Mouse (Mus musculus) kidney, postnatal 25 days (tissue): ENCODE measurements around the gene Zfp462.
"Not testable (repeated sequence)": the region's sequence is repeated elsewhere in the genome, so short reads cannot be mapped to it uniquely, and the experiment has no call there.

Experiments
- DNase-seq, 2 experiments: peaks; one replicate each; pipeline ENCODE4 v3.0.0; 2021; ENCODE audit warnings: mixed read lengths in 2 of 2

The Zfp462 gene

DNA sequence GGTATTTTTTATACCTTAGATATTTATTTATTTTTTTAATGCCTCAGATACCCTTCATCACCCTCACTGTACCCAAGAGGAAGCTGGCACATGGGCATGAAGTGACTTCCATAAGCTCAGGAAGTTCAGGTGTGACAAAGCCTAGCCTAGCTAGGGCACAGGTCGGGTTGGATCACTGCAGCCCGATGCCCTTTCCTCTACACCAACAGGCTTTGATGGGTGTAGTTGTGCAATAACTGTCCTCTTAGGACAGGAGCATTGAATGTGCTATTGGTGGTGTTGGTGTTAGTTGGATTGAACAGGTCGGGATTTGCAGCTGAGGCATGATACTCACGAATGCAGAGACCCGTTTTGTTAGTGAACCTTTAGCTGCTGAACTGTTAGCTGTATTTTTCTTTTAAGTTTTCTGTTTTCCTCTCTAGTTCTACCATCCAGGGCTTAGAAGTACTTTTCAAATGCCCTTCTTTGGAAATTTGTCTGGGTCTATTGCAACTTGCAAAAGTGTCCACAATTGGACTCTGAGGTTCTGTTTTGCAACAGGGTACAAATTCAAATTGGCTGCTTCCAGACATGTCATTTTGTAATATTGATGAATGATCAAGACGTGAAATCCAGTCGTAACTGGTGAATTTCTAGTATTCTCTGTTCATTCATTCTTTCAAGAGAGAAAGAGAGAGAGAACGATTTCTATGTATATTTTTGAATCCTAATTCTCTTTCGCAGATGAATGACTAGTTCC, 9.0 kb downstream of the Zfp462 start:
- no peak for DNase-seq

DNA sequence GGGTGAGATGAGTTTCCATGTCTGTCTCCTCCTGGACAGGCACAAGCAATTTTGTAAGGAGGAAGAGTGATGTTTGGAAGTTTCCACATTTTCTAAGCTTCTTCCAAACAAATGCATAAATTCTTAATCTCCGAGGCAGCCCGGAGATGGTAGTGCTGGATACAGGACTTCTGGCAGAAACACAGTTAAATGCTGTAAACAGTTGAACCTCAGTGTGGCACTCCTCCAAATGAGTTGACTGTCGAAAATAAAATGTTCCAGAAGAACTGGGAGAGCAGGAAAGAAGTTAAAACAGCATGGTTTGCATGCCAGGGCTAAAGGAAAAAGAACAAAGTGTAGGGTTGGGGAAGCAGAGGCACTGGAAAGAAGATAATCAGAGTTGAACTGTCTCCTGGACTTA, 9.6 kb downstream of the Zfp462 start:
- no peak for DNase-seq

DNA sequence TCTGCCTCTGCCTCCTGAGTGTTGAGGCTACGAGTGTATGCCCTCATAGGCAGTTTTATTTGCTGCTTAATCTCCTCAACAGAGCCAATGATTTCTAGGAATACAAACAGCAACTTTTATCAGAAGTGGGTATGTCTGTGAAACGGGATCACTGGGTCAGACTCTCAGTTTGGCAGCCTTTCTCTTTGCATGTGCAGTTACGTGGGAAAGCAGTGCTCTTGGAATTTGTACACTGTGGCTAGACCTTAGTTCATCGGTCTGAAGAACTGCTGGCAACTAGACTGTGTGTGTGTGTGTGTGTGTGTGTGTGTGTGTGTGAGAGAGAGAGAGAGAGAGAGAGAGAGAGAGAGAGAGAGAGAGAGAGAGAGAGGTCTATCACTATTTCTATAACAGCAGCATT, 15.9 kb downstream of the Zfp462 start:
- DNase-seq, result peak in 1 of 2 experiments; percentile 48

DNA sequence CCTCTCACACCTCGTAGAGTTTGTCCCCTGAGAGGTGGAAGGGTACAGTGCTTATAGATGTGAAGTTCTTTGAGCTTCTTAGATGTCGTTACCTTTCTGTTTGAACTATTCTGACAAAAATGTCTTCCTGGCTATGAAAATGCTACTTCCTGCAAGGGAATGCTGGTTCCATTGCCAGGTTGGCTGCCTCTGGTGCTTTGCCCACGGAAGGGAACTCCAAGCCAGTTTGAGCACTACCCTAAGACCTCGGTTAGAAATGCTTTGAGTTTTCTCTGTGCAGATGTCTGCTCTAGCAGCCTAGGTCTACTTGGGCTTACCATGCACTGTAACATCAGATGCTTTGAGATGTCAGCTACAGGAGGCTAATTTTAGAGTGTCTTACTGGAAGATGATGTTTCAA, 17.3 kb downstream of the Zfp462 start:
- DNase-seq, result no peak

DNA sequence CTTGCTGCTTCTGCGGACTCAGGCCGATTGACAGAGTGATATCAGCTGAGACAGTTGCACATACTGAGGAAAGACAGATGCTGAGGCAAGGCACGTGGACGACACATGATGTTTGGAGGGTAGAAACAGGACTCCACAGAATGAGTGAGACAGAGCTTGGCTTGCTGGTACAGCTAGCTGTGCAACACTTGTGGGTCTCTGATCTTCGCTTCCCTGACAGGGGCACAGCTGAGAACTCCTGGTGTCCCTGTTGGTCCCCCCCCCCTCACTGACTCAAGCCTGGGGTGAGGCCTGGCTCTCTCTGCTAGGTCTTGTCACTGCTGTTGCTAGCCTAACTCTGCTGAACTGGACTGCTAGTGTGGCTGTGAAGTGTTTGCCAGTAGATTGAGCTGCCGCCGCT, 18.7 kb downstream of the Zfp462 start:
- DNase-seq, result no peak

DNA sequence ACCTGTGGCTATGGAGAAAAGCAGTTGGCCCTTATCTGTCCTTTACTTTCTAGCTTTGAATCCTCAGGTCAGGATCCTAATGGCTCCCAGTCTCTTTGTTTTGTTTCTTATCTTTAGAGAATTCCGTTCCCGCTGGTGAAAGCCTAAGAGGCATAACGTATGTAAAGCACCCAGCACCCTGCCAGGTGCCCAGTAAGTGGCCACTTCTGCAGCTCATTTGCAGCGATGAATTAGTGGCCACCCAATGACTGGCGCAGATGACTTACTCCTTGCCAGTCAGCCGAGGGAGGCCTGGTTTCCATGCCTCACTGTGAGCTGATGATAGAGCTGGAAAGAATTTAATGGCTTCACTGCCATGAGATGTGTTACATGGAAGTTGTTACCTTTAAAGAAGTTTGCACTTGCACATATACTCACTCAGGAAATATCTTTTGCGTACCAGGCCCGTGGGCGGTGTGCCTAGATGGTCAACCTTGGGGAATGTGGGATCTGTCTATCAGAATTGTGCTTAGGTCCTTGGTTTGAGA, 20.4 kb downstream of the Zfp462 start:
- DNase-seq, result no peak

DNA sequence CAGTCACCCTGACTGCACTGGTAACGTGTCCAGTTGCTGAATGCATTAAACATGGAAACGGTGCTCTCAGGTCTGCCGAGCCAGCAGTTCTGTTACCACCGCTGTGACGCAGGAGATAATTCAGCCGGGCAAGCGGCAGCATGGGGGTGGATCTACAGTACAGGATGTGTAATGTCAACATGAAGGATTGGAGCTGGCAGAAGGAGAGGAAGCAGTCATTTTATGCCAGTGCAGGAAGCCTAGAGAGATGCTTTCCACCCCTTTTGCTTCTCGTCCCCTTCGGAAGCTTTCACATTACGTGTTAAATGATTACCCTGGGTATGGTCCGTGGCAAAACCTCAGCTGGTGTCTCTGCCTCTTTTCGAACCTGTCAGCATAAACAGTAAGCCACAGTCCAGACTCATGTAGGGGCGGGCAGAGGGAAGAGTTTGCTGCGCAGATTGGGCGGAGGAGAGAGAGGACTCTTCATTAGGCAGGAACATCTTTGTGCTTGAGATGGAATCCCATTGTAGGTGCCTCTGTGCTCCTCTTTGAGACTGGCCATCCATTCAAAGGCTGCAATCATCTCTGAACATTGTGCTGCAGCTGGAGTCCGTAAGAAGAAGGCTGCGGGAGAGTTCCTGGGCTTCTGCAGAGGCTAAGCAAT, 21.4 kb downstream of the Zfp462 start:
- peak; percentile 79 to 89 for DNase-seq

DNA sequence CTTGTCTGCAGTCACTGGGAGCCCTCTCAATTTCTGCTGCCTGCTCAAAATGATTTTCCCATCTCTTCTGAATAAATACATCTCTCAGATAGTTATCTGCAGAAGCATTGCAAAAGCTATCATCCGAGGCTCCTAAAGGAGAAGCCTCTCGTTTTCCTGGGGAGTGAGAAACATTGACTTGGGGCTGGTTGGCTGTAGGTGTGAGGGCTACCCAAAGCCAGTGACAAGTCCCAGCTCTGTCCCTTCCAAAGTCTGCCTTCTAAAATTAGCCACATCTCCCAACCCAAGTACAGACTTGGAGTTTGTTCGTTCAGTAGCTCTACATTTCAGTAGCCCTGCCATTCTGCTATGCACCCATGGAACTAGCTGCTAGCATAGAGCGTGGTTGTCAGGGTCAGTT, 22.3 kb downstream of the Zfp462 start:
- DNase-seq, result no peak

DNA sequence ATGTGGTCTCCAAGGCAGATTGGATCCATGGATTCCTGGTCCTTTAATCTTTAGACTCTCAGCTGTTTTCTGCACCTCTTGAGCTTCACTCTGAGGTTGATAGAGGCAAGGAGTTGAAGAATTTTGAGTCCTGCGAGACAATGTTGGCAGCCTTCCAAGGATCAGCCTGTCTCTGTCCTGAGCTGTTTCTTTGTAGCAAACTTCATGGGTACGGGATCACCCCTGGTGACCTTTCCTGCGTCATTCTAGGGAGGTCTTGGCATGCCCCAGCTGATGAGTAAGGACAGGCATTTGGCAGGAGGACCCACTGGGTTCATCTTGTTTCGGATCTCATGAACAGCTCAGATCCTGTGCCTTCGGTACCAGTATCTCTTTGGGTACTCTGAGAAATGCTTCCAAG, 22.9 kb downstream of the Zfp462 start:
- peak; percentile 75 to 86 for DNase-seq

DNA sequence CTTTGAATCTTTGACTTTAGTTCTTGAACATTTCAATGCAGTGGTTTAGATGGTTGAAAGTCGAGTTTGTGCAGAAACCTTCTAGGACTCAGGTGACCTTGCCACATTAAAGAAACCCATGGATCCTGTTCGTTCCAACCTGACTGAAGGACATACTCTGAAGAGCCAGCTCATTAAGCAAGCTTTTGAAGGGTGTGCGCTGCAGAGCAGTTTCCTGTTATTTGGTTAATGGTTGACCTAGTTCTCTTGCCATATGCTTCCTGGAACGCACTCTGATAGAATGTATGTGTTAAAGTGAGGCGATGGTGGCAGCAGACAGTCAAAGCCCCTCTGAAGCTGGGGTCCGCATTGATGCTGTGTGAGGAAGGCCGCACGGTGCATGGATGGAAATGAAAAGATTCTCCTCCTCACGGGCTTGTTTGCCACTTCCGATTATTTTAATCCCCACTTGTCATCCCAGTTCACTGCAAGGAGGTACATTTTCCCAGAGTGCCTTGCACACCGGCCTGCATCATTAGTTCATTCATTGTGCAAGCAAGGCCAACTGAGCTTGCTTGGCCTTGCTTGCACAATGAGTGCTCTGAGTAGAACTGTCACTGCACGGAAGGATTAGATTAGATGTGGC, 24.9 kb downstream of the Zfp462 start:
- DNase-seq, result no peak

DNA sequence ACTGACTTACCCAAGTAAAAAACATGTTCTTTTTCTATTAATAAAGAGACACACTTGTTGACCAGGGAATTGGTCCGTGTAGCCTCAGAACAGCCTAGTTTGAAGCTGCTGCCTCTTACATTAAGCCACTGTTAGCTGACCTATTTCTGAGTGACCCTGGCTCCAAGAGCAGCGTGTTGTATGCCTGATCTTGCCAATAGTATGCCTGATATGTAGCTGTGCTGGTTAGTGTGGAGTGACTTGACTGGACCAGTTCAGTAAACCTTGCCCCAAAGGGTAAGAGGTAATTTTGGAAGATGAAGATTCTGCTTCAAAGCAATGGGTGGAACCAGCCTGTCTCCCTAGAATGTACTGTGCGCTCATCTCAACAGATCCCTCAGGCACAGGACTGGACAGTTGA, 26.5 kb downstream of the Zfp462 start:
- DNase-seq, result no peak

DNA sequence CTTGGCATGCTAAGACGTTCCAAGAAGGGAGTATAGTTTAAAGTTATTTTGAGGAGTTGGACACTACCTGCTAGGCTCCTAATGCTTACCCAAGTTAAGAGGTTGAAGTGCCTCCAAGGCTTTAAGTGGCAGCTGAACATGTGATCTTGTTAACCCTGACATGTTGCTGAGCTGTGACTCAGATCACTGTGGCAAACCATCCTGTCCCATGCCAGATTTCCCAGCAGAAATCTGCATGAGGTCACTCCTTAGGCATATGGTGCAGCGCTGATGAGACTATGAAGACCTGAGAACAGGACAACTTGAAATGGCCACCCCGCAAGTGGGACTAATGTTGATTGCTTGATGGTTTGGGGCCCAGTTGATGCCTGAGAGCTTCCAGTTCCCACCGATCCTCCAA, 27.2 kb downstream of the Zfp462 start:
- no peak for DNase-seq

DNA sequence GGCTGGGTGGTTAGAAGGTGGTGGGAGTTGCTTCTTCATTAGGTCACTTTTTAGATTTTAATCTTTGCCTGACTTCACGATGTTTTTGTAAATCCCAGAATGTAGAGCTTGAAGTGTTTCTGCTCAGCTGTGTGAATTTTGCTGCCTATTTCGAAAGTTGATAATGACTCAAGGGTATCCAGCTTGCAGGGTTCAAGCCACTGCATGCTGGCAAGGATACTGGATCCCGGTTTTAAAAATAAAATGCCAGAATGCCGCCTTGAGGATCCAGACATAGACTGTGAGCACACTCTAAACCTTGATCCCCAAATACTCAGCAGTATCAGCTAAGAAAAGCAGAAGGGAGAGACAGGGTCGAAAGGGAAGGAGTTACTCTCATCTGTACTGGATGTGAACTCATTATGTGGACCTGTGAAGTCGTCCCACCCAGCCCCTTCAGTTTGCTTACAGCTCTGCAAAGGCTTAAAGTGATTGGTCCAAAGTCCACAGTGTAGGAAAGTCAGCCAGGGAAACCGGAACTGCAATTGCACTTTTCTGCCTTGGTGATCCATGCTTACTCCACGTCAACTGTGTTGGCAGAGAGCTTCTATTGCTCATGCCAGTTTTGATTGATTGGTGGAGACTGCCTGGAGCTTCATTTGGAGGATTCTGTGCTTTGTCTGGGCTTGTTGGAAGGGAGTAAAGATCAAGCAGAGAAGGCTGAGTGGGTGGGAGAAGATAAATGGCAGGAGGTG, 28.1 kb downstream of the Zfp462 start:
- peak in 1 of 2 experiments; percentile 50 for DNase-seq

DNA sequence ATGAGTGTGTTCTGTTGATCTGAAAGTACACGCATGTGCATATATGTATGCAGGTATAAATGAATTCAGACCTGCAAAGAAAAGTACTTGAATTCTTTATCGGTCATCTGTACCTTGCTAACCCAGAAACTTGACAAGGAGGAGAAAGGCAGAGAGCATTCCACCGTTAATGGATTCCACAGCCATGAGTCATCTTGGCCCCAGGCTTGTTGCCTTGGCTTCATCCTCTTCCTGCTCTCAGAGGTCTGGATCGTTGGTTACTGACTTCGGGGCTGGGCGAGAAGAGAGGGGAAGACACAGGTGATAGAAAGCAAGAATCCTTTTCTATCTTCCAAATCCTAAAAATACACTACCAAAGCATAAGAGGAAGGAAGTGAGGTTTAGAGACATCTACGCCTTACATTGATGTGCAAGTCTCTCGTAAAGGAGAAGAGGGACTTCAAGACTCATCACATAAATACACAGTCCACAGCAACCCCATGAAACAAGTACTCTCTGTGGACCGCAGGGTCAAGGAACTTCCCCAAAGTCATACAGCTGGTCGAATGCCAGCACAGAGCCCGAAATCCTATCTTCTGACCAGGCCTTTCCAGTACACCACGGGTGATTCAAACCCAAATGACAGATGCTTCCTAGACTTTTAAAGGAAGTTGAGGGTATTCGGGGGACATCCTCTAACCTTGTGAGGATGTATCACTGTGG, 35.1 kb downstream of the Zfp462 start:
- DNase-seq, result peak; percentile 69 to 75

DNA sequence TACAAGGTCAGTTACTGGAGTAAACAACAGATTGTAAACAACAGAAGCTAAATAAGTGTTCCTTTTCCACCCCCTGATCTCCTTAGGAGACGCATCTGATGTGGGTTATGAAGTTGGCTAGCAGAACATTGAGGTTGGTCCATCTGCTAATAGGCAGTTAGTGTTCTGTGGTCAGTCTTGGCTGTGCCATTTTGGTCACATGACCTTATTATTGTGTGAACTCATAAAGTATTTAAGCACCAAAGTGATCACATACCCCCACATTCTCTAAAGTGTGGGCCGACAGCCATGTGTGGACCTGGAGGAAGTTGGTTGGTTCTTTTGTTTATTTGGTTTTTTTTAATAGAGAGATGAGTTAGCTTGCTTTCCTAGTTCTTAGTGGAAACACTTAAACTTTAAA, 39.7 kb downstream of the Zfp462 start:
- no peak for DNase-seq

DNA sequence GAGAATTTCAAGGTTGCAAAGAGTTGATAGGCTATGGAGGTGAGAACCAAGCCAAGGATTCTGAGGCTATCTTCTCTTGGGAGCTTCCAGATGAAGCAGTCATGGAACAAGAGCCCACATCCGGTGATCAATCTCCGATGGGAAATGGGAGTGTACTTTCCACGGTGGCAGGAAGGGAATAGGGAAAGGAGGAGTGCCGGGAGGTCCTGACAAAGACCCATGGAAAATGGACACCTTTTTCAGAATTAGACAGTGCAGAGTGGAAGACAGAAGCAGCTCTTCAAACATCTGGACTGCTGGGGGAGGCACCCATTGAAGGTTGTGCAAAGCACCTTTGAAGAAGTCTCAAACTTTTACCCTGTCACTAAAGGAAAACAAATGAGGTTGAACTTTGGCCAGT, 41.8 kb downstream of the Zfp462 start:
- no peak for DNase-seq

DNA sequence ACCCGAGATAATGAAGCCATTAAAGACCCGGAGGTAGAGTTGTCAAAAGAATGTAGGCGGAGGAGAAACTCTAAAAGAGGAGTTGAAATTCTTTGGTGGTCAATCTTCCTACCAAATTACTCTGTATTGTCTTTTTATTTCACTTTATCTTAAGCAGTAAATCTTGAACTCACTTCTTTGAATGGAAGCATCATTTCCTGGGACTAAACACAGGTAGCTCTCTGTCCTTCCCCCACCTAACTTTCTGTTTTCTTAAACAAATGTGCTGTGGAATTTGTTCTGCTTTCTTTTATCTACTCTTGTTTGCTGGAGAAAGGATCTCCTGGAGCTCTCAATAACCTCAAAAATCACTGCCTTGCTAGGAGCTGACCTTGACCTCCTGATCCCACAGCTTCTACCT, 42.4 kb downstream of the Zfp462 start:
- DNase-seq, result no peak

DNA sequence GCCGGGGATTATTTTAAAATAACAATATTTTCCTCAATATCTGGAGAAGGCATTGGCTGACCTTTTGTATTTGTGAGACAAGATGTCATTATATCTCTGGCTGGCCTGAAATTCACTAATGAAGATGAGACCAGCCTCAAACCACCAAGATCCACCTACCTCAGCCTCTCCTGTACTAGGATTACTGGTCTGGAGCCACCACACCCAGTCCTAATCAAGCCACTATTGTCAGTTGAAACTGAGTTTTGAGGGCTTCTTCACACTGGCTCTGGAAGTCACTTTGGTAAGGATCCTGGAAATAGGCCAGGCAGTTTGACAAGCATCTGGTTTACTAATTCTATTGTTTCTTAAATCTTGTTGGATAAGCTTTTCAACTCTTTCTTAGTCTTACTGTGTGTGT, 43.1 kb downstream of the Zfp462 start:
- no peak for DNase-seq

DNA sequence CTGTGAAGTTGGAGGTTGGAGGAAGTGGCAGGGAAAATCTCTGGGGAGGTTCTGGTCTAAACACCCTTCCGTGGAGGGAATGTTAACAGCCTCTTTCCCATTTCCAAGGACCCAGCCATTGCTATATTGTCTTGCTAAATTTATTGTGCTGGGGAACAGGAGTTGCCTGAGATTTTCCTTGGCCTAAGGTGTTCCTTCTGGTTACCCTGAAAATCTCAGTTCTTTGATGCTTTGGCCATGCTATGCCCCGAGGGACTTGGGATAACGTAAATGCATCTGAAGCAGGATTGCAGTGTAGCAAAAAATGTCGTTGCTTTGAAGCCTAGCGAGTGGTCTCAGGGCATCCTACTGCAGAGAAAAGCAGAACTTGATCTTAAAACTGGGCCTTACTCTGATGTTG, 47.1 kb downstream of the Zfp462 start:
- no peak for DNase-seq

DNA sequence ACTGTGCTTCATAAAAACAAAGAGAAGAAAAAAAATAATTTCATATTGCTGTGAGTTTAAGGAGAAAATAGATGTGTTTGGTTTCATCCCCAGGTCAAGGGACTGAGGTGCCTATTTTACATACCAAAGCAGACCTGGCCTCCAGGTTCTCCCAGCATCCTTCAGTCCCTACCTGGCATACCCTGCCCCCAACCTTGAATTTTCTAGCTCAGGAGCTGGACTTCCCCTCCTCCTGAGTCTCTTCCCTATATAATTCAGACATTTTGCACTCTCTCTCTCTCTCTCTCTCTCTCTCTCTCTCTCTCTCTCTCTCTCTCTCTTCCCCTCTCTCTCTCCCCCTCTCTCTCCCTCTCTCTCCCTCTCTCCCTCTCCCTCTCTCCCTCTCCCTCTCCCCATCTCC, 48.2 kb downstream of the Zfp462 start:
- not testable (repeated sequence) for DNase-seq

DNA sequence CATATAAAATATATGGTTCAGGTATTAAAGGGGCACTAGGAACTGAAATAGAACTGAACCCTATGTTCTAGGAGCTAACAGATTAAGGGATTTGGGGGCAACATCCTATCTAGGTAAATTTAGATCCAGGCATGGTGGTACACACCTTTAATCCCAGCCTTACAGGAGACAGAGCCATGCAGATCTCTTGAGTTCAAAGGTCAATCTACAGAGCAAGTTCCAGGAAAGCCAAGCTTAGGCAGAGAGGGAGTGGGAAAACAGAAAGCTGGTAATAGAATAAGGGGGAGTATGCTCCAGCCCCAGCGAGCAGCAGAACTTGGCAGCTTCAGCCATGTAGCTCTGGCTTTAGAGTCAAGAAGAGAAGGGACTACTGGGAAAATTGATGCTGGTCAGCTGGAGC, 50.4 kb downstream of the Zfp462 start:
- DNase-seq, result no peak

DNA sequence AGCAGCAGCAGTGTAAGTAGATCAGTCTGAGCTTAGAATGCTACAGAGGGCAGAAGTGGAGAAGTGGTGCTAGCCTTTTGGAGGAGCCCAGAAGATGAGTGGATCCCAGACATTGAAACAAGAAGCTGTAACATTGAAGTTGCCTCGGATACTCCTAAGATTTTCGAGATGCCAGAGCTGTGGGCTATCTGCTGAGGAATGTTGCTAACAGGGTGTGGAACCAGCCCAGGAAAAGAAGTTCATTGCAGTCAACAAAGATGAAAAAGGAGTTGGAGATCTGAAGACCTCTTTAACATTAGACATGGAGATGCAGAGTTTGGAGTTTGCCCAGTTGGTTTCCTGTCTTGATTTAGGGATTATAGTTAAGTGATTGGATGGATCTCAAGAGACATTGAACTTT, 51.2 kb downstream of the Zfp462 start:
- no peak for DNase-seq
